Mouse (Mus musculus): ENCODE results near the gene Plk5.

DNA sequence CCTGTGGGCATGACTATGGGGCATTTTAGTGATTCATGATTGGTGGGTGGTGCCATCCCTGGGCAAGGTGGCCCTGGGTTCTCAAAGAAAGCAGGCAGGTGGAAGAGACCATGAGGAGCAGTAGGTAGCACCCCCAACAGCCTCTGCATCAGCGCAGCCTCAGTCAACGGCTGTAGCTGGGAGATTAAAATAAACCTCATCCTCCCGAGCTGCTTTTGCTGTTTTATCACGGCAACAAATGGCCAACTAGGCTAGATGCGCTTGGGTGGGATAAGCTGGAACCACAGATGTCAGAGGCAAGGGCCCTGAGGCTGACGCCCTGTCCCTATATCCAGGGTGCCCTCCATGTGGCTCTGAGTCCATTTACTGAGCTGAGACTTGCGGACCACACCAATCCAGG lies 28.4 kb downstream of the Plk5 start:
- TF ChIP-seq CTCF (IDR thresholded peaks at IDR 0.05; ENCODE audit: low read depth), result 0 out of 2 replicates have a peak, but pooled peaks have one; percentile 3
- peak; percentile 74 for TF ChIP-seq EP300 (IDR thresholded peaks at IDR 0.05; ENCODE audit: low read depth)

All from liver, embryonic 14.5 days (tissue).